Mouse (Mus musculus) midbrain, embryonic 11.5 days (tissue): ENCODE data around the gene Sirt1. TPM values are rescaled to one million over a fixed set of nuclear protein-coding genes. Genes with fewer than 3 reads are reported as not detected.

ENCODE experiments used
- polyA plus RNA-seq: library from polyadenylated mRNA; unstranded; fragments of >200 nt; fragmentation: Nextera tagmentation; extraction: Ambion mirVana; gene quantifications from 2 replicates; pipeline ENCODE4 v1.2.1, GENCODE M21; 2014

Sirt1 gene
- polyA plus RNA-seq, 1 experiment from 2014 or later, result 9.8 TPM

Other genes with a start within 250 kb of the Sirt1 start
- 0.12 TPM in 1 of 2 replicates, not detected in the other for gene Mypn, start 177.8 kb downstream of the Sirt1 start, polyA plus RNA-seq
- gene Herc4, start 137.9 kb downstream of the Sirt1 start, polyA plus RNA-seq, result 53.9 and 54.6 TPM in 2 replicates
- gene Dnajc12, start 739 bp upstream of the Sirt1 start, polyA plus RNA-seq, result 18.6 and 20.2 TPM in 2 replicates
- gene Gm7075, start 40.1 kb upstream of the Sirt1 start, polyA plus RNA-seq, result not detected in 2 replicates
- 0.06 TPM in 1 of 2 replicates, not detected in the other for gene Ctnna3, start 48.4 kb upstream of the Sirt1 start, polyA plus RNA-seq